Mouse (Mus musculus): ENCODE measurements around the gene Pim3.

Pim3 gene

DNA sequence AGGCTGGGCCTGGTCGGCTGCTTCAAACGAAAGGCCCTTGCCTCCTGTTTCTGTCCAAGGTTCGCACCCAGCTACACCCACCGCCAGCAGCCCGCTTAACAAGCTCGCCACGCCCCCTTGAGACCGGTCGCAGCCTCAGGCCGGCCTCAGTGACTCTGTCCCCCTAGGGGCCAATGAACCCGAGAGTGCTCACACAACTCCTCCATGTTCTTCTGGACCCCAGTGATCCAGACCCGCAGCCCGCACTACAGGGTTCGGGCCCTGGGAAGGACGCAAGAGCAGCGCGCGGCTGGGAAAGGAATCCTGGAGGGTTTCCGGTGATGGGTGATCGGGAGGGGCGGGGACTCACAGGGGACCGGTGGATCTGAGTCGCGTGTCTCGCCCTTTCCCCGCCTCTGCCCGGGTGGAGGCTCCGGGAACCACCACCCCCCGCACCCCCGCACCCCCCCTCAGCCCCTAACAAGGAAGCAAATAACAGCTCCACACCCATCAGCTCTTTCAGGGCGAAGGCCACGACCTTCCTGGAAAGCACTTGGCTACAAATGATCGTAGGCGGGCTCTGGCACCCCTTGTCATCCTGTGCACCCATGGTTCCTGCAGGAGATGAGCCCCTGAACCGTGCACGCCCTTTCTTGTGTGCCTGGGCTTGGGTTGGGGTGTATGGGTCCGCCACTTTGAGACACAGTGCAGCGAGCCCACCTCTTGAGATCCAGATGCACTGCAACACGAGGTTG, 24.6 kb upstream of the Pim3 start:
- peak; percentile 79 for DNase-seq (ENCODE audit: low spot score)

DNA sequence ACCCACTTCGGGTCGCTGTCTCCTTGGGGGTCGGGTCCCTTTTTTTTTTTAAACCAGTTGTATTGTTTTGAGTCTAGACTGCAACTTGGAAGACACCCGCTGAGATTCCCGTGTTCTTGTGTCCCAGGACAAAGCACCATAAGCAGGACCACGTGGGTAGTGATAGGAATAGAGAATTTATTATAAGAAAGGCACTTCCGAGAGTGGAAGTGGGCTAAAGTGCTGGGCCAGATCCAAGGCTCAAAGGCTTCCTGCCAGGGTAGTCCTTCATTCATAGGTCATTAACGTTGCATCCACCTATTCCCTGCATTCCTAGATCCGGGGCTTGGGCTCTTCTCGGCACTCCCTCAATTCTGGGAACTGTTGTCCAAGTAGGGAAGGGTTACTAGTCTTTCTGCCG, 24.0 kb upstream of the Pim3 start:
- peak; percentile 47 for DNase-seq (ENCODE audit: low spot score)

DNA sequence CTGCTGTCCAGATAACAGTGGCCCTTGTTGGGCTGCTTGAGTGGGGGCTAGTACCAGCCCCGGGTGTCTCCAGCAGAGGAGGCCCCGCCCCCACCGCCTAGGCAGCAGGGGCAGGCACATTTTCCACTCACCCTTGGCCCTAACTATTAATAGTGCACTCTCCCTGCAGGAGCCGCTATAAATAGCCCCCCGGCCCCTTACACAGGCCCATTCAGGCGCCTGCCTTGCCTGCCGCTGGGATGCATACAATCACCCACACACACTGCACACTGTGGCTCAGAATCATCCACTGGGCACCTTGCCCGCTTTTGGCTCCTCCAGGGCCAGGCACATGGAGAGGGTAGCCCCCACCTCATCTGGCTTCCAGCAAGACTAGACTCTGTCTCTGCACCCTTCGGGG, 22.7 kb upstream of the Pim3 start:
- peak; percentile 68 for DNase-seq (ENCODE audit: low spot score)

DNA sequence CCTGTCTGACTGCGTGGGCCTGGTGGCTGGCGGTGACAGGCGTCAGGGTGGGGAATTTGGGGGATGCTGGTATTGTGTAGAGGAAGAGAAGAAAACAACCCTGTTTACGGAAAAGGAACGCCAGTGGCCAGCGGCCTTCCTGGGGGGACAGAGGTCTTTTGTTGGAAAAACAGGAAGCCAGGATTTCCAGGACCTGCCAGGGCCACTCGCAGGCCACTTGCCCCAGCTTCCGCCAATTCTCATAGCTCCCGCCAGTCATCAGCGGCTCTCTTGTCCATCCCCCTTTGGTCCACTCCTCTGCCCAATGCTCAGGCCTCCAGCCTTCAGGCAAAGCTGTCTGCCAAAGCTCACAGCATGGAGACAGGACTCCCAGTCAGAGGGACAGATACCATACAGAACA, 21.9 kb upstream of the Pim3 start:
- DNase-seq (ENCODE audit: low spot score): peak; percentile 42

DNA sequence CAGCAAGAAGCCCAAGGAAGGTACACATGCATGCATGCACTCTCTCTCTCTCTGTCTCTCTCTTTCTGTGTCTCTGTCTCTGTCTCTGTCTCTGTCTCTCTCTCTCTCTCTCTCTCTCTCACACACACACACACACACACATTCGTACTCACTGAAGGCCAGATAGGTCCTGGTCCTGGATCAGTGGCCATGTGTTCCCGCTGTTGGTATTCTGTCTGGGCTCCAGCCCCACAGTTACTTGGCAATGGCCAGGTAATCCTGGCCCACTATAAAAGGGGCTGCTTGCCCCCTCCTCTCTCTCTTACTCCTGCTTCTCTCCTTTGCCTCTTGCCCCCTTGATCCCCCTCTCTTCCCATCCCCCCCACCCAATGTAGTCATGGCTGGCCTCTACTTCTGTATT, 20.8 kb upstream of the Pim3 start:
- no peak for DNase-seq (ENCODE audit: low spot score)

DNA sequence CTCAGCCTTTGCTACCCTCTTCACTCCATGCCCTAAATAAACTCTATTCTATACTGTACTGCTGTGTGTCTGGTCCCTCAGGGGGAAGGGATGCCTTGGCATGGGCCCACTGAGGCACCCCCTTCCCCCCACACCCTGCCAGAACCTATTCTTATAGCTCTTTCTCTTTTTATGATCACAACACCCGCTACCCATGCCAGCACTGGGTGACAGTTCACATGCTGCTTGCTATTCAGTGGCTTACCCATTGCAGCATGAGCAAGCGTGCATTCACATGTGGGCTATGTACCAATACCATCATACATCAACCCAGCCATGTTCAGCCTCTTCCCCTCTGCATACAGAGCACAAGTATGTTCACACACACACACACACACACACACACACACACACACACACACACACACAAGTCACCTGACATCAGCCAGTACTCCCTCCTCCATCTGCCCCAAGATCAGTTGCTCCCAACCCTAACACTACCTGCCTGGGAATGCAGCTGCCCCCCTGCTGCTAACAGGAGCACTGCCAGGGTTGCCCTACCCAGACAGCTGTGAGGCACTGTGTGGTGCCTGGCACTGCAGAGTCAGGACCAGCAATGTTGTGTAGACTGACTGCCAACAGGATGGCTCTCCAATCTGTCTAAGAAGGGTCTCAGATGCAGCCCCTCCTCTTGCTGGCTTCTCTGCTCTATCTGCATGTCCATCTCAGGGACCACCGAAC, 20.2 kb upstream of the Pim3 start:
- DNase-seq (ENCODE audit: low spot score): no peak

DNA sequence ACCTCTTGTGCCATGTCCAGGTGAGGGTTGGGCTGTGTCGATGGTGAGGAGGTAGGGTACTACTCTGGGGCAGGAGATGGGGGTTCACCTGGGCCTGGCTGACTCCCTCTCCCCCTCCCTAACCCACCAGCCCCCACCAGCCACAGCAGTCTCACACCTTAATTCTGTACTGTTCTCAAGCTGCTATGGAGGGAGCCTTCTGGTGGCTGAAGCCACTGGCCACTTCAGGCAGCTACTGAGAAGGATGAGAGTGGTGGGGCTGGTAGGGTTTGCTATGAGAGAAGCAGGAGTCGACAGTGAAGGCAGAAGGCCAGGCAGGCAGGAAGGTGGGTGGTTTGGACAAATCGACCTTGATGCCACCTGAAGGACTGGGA, 19.7 kb upstream of the Pim3 start:
- DNase-seq (ENCODE audit: low spot score): no peak

DNA sequence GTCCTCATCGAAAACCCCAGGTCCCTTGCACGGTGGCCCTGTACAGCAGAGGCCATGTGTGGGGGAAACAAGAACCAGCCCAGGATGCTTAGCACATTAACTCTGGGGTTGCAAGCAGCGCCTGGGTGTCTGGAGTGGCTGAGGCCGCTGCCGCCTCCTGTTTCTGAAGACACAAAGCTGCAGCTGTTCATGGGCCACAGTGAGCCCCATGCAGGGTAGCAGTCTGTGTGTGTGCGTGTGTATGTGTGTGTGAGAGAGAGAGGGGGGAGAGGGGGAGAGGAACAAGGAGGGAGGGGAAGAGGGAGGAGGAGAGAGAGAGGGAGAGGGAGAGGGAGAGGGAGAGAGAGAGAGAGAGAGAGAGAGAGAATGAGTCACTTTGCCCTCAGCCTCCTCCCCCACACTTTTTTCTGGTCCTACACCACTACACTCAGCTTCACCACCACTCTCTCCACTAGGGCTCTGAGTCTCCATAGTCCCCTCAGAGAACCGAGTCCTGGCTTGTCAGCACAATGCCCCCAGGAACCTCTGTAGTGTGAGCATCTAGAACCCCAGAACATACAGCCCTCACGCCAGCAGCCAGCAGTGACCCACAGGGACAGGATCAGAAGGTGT, 18.4 kb upstream of the Pim3 start:
- peak; percentile 39 for DNase-seq (ENCODE audit: low spot score)

DNA sequence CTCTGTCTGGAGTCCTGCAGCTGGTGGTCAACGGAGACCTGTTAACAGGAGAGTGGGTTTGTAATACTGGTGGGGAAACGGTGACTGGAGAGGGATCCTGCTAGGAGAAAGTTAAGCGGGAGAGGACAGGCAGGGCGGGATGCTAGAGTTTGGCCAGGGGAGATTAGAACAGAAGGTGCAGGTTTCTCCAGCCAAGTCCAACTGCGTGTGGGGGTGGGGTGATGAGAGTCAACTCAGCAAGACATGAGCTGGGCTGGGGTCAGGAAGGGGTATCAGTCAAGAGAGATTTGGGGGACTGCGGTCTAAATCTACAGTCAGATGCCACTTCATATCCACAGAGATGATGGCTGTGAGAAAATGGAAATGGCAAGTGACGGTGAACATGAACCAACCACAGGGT, 17.0 kb upstream of the Pim3 start:
- no peak for DNase-seq (ENCODE audit: low spot score)

DNA sequence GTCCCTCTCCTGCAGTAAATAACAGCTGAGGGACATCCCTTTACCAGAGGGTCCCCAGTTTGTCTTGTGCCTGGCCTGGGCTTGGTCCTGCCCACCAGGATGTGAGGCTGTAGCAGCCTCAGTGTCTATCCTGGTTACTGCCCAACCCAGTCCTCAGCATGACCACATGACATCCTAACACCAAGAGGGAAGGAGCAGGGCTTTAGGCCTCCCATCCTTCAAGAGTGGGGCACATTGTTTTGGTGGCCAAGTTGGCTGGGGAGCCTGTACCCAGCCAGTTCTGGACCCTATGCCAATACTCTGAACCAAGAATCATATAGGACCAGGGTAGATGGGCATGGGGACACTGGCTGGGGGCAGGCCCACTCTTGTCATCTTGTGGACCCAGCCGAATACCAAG, 13.3 kb upstream of the Pim3 start:
- DNase-seq (ENCODE audit: low spot score): no peak

DNA sequence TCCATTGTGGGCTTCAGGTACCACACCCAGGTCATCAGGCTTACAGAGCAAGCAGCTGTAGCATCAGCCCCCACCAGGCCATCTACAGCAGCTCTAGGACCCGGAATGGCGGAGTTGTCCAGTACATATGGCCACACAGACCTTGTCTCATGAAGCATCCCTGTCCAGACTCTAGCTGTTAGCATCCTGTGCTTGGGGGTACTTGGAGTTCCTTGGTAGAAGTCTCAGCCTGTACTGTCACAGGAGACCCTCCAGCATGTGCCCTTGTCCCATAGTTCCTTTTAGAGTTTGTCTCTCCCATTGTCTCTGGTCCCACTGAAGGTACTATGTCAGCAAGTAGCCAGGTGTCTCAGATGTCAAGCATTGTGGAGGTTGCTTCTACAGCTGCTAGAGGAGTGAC, 12.4 kb upstream of the Pim3 start:
- DNase-seq (ENCODE audit: low spot score): no peak

DNA sequence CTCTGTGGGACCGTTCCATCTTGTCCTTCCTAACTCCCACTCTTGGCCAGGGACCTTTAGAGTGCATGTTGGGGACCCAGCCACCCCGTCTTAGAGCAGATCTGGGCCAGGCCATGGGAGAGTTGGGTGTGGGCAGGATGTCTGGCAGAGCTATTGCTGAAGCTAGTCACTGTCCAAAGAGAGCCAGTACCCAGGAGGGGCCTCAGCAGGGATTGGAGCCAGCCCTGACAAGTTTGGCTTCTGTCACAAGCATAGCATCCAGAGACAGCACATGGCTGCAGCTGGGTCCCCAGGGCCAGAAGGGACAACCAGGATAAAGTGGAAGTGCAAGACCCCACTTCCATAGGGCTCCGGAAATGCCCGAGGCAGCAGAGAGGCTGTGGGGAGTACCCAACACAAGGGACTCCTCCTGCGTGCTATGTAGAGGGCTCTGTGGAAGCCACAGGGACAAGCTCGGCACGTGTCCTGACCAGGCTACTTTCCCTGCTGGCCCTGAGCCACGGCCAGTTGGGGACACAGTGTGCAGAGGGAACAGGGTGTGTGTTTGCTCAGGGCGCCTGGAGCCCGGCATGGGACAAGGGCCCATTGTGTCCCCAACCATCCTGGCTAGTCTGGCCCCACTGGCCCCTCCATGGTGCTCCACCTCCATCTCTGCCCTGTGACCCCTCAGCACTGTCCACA, 11.7 kb upstream of the Pim3 start:
- no peak for DNase-seq (ENCODE audit: low spot score)

DNA sequence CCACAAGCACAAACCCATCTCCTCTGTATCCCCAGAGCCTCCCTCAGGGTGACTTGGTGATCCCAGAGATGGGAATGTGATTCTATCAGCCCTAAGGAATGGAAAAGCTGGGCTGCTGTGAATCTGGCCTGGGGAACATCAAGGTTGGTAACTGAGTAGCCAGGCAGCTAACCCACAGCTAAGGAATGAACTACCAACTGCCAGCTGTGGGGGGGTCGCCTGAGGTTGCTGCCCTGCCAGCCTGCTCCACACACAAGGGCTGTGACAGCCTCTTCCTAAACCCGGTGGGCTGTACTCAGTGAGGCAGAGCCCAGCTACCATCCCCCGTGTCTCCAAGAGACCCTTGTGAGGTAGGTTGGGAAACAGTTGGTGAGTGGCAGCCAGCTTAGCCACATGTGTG, 10.9 kb upstream of the Pim3 start:
- no peak for DNase-seq (ENCODE audit: low spot score)

DNA sequence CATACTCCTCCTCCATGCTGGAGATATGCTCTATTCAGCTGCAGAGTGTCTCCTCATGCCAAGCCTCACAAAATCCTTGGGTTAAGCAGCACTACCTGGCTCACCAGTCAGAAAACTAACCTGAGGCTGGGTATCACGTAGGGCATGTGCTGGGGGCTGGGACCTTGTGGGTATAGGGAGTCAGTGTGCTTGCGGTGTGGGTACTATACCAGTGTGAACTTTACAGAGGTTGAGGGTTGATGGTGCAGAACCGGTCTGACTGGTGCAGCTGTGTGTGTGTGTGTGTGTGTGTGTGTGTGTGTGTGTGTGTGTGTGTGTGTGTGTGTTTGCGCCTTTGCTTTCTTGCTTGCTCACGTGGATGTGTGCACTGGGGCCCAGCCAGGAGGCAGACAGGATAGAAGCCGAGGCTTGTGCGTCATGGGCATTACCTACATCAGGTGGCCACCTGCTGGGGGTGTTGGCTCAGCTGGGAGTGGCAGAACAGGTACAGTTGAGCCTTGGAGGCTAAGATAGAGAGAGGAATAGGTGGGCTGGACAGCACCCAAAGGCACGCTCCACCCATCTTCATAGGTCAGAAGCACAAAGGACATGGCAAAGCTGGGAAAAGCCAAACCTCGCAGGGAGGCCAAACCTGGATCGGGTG, 10.4 kb upstream of the Pim3 start:
- no peak for DNase-seq (ENCODE audit: low spot score)

DNA sequence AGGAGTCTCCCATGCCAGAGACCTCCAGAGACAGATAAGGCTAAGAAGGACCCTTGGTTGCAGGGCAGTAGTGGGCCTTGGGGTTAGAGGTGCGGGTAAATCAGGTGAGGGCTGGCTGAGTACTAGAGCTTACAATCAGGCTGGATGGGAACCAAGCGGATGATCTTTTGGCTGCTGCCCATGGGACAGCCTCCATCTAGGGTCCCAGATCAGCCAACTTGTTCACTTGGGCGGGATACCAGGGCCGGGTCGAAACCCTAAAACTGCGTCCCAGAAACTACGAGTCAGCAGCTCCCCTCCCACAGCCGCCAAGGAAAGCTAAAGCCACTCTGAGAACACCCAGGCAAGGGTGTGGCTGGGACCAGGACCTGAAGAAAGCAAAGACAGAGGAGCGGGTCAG, 8.9 kb upstream of the Pim3 start:
- DNase-seq (ENCODE audit: low spot score): no peak

DNA sequence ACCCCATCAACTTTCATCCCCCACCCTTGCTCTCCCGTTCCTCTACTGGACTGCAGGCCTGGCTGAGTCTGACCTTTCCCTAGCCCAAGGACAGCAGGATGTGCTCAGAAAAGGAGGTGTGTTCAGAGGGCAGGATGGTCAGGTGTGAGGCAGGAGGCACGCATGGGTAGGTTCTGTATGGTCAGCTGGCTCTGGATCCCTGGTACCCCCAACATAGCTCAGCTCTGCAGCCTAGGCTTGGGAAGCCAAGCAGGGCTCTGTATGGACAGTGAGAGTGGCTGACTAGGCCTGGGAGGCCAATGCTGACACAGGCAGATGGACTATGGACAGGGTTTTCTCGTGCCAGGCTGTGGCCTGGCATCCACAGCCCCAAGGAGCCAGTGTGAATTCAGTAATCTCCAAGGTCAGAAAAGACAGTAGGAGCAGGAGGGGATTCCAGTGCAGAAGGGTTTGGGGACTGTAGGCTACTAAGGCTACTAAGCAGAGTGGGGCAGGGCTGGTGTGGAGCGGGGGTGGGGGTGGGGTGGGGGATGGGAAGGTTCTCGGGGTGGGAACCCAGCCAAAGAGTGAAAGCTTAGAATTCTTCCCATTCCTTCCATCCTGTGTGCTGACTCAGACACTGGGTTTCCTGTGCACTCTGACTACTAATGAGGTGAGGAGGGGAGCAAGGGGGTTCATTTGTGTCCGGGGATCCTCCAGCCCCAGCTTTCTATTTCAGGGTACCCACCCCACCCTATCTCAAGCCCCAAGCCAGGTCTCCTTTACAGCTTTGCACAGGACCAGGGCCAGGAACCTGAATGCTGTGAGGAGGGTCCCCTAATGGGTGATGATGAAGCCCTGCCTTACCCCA, 7.6 kb upstream of the Pim3 start:
- DNase-seq (ENCODE audit: low spot score): no peak

DNA sequence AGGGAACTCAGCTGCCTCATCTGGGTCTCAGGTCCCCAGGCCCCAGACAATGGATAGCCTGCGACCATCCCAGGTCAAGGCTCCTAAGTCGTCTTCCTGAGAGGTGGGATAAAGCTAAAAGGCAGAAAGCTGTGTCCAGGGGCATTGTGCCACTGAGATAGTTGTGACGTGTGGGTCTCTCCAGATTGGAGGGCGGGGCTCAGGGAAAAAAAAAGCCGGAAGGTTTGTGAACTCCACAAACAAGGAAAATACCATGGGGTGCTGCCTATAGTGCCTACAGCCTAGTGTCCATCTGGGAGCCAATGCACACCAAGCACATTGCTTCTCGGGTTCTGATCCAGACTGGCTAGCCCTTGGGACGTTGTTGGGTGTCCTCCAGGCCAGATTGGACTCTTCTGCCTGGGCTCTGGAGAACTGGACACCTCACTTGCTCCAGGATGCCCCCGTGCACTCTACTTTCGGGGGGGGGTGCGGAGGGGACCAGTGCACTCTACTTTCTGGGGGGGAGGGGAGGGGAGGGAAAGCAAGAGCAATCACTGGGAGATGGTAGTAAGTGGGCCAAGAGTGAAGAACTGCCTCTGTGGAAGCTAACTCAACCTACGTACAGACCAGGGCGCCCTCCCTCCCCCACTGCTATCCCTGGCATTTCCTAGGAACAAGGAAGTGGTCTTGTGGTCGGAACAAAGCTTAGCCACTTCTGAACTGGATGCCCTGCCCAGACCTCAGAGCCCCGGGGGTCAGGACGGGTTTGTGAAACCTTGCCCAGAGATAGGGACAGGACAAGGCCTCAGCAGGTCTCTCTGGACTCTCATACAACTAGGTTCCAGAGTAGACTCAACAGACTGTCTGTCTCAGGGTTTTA, 6.8 kb upstream of the Pim3 start:
- DNase-seq (ENCODE audit: low spot score): no peak

DNA sequence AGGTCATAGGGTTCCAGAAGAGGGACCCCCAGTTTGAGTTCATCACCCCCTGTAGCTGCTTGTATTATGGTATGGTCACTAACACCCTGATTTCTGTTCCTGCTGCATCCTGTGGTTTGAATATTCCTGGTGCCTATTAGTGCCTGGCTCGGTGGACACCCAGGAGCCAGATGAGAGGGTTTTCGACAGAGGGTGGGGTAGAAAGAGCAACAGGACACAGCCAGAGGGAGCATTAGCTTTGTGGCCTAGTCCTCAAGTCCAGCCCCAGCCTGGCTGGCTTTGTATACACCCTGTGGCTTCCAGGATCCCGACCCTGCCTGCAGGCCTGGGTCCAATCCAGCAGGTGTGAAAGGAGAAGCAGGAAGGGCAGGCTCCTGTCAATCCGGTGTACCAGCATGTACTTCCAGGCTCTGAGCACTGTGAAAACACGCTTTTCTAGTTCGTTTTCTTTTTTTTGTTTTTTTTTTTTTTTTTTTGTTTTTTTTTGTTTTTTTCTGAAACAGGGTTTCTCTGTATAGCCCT, 6.0 kb upstream of the Pim3 start:
- DNase-seq (ENCODE audit: low spot score): no peak

DNA sequence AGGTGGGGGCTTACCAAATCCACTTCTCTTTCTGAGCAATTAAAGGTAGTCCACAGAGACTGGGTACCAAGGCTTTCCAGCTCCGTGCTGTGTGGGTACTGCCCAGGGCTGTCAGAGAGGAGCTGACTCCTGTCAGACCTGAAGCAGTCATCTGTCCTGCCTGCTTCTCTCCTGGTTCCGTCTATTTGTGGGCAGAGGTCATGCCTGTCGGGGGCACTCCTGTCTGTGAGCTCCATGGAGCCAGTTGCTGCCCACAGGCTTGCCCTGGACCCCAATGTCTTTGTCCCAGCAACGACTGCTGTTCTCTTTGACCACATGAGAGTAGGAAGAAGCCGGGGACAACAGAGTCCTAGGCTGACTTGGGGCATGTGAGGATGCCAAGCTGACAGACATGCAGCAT, 5.4 kb upstream of the Pim3 start:
- DNase-seq (ENCODE audit: low spot score): no peak

DNA sequence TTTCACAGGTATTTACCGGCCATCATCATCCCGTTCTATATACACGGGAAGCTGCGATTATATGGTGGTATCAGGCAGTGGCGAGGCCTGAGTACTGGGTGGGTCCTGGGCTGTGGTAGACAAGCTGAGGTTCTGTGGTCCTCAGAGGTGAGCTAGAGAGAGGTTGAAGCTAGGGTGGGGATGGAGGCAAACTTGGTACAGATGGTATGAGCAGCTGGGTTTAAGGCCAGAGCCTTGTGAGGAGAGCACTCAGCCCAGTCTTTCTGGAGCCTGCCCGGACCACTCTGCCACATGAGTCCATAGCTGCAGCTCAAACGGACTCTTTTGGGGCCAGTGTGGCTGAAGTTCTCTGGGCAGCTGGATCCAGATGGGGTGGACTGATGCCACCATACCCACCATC, 4.6 kb upstream of the Pim3 start:
- no peak for DNase-seq (ENCODE audit: low spot score)
